Mouse (Mus musculus) frontal cortex, postnatal 10 days (tissue): Measurements from ENCODE around the gene Skap1.

Experiments used
- DNase-seq, 2 experiments: peaks; one replicate each; pipeline ENCODE4 v3.0.0; 2022; ENCODE audit warnings: low spot score in 2 of 2, mixed read lengths in 1 of 2

Skap1 gene

GRCm38 (mm10) chr11:96463986-96464715 lies at the start of gene Skap1:
Gene Skap1, plus strand, starts transcription at chr11:96464593.
- no peak for DNase-seq

- DNase-seq = no peak
These were observed 43.3 kb upstream of the Skap1 start for GRCm38 (mm10) chr11:96421074-96421473.

GRCm38 (mm10) chr11:96421517-96422265 lies 42.7 kb upstream of the Skap1 start:
- DNase-seq = no peak

DNA sequence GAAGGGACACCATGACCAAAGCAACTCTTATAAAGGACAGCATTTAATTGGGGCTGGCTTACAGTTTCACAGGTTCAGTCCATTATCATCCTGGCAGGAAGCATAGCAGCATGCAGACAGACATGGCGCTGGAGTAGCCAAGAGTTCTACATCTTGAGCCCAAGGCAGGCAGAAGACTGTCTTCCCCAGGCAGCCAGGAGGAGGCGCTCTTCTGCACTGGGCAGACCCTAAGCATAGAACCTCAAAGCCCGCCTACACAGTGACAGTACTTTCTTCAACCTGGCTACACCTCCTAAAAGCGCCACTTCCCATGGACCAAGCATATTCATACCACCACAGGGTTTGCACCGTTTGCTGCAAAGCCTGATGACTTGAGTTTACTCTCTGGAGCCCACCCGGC lies 39.2 kb upstream of the Skap1 start:
- no peak for DNase-seq

GRCm38 (mm10) chr11:96426191-96426590 lies 38.2 kb upstream of the Skap1 start:
- DNase-seq = no peak

DNA sequence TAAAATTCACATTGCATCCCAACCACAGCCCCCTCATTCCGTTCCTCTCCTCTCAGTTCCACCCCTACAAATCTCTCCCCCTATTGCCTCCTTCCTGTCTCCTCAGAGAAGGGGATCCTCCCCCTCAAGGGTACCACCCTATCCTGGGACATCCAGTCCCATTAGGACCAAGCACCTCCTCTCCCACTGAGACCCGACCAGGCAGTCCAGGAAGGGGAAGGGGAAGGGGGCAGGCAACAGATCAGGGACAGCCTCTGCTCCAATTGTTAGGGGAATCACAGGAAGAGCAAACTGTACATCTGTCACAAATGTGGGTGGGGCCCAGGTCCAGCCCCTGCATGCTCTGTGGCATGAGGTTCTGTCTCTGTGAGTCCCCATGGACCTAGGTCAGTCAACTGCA lies 37.6 kb upstream of the Skap1 start:
- no peak for DNase-seq

- no peak for DNase-seq
These were observed 35.3 kb upstream of the Skap1 start for GRCm38 (mm10) chr11:96429062-96429461.

DNA sequence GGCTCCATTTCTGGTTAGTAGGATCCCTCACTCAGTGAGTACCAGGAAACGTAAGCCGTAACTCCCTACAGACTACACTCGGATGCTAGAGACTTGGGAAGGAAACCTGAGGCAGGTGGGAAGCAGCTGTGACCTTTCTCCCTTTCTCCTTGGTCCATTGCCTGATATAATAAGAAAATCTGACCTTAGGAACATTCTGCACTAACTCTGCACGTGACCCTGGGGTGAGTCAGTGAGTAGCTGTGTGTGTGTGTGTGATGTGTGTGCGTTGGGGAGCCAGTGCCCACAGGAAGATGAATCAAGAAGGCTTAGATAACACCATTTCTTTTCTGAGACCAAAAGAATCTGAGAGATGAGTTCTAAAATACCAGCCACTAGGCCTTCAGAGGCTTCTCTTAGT lies 34.5 kb upstream of the Skap1 start:
- DNase-seq = no peak

DNA sequence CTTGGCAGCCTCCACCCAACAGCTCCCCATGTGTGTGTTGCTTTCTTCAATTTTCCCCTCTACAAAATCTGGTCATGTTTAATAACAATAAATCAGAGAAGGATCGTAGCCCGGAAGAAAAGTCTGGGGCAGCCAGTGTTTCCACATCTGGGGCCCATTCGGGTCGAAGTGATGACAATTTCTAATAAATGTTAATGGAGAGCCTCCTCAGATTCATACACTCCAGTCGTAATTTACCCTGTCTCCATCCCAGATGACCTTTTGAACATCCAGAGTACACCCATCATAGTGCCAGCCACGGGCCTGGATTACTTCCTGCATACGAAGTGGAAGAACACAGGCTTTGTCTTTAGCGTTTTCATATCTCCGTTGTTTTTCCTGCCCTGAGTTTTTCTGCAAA lies 32.5 kb upstream of the Skap1 start:
- DNase-seq = no peak

- DNase-seq = no peak
These were observed 29.5 kb upstream of the Skap1 start for GRCm38 (mm10) chr11:96434888-96435287.

DNA sequence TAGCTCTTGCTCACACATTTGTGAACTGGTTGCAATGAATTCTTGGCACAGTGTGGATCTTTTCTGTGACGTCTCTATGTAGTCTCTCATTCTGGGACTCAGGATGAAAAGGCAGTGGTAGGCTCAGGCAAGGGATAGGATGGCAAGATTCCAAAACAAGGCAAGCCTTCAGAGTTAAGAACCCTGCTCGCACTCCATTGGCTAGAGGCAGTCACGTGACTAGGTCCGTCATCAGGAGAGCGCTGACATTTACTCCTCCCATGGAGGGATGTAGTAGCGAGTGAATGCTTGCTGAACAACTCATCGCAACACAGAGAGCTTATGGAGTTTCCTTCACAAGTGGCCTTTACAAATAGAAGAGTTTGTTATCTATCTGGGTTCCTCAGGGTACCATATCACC lies 27.9 kb upstream of the Skap1 start:
- no peak for DNase-seq

GRCm38 (mm10) chr11:96438787-96439186 lies 25.6 kb upstream of the Skap1 start:
- peak in 1 of 2 experiments; percentile 23 for DNase-seq

DNA sequence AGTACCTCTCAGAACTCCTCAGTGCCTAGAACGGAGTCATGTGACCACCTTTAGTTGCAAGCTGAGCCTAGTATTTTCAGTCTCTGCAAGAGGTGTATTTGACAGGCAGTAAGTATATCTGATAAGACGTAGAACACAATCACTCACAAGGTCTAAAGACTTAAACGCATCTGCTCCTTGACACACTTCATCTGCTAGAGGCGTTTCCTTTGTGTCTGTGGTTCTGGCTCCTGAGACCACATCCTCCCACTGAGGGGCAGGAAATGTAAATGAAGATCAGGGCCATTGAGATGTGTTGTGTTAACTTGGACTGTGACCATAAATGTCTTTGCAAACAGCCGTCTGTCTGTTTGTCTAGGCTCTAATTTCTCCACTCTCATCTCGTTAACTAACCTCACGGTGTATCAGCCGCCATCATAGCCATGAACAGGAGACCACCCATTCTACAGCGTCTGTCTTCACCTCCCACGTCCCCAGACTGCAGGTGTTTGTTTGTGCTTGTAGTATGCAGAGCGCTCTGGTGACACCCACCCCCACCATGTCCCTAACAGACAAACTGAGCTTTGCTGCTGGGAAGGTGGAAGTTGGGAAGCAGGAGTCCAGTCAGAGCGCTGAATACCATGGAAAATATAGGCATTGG lies 22.7 kb upstream of the Skap1 start:
- no peak for DNase-seq

- no peak for DNase-seq
These were observed 21.9 kb upstream of the Skap1 start for GRCm38 (mm10) chr11:96442468-96442867.

DNA sequence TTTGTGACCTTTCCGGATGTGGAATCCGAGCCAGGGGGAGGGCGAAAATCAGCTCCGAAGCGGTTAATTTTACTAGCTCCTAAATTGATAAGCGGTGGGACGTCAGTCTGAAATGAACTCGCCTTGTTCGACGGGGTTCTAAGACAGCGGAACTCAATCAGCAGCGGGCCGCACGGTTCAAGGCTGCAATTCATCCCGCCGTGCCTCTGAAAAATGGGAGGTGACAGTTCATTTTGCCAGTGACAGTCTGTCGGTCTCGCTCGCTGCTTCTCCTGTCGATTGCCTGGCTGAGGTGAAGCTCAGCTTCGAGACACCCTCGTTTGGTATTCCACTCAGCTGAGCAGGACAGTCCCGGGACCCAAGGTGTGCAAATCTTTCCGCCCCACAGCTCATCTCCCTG lies 16.5 kb upstream of the Skap1 start:
- DNase-seq = no peak

DNA sequence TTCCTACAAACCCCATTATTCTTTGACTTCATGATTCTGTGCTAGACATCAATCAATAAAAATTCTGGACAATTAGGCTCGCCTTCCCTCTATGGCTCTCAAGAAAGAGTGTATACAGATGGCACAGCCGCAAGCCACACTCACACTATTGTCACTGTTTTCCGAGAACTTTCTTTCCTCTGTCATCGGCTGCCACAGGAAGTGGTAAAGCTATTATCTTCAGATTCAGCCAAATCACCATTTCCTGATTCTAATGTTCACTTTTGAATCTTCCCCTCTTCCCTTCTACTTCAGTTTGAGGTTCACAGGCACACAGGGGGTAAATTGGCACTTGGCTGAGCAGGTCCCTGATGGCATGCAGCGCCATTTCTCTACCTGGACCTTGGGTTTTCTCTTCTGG lies 9.3 kb upstream of the Skap1 start:
- DNase-seq = no peak

- DNase-seq = no peak
These were observed 8.6 kb upstream of the Skap1 start for GRCm38 (mm10) chr11:96455699-96456326.

- no peak for DNase-seq
These were observed 7.7 kb upstream of the Skap1 start for GRCm38 (mm10) chr11:96456508-96457305.

DNA sequence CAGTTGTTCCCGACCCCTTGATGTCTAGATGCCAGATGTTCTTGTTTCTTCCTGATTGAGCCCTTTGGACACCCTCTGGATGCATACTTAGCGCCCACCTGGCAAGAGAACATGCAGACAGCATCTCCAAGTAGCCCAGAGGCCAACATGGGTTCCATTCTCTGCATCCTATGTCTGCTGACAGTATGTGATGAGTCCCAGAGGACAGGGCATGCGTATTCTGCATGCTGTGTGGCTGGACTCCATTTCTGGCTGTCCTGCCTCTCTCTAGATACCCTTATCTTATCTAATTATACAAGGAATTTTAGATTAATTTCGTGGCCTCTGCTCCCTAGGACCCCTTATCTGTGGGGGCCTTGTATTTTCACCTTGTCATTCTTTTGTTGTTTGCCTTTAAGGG lies 2.6 kb upstream of the Skap1 start:
- no peak for DNase-seq

- no peak for DNase-seq
These were observed 2.1 kb upstream of the Skap1 start for GRCm38 (mm10) chr11:96462191-96462752.

GRCm38 (mm10) chr11:96464716-96465060 lies 295 bp downstream of the Skap1 start:
- DNase-seq = no peak
